Mouse (Mus musculus) heart, postnatal 0 days (tissue): ENCODE results near the gene Wars2. TPM values are rescaled to one million over a fixed set of nuclear protein-coding genes. Genes with fewer than 3 reads are reported as not detected.
A peak's percentile ranks its signal among the peaks of the same experiment; 100 is the strongest.

Experiments
- ATAC-seq: fragments of 200-750 bp; cut with Nextera tagmentation; 2 replicates; pipeline ENCODE4 v1.8.0; 2017; ENCODE audit warnings: low read depth, moderate number of reproducible peaks, moderate library complexity; ENCODE audit not compliant: insufficient read depth
- DNase-seq: peaks from one replicate; pipeline ENCODE4 v3.0.0-alpha.2; 2016; ENCODE audit warnings: low spot score
- H3K27ac ChIP-seq: fragments of 300-500 bp; sonication (generic); 2 replicates; pipeline ENCODE4 v1.5.1; 2014; ENCODE audit warnings: low read depth, mild to moderate bottlenecking
- H3K27me3 ChIP-seq: fragments of 300-500 bp; sonication (generic); 2 replicates; pipeline ENCODE4 v1.6.1; 2014; ENCODE audit warnings: low read length, mixed read lengths; ENCODE audit not compliant: control insufficient read depth, insufficient read depth
- H3K36me3 ChIP-seq: fragments of 300-500 bp; sonication (generic); replicated peaks from 2 replicates; pipeline ENCODE4 v1.6.1; 2014; ENCODE audit warnings: low read length, mixed read lengths; ENCODE audit not compliant: control insufficient read depth, insufficient read depth
- H3K4me1 ChIP-seq: fragments of 300-500 bp; sonication (generic); 2 replicates; pipeline ENCODE4 v1.6.1; 2014; ENCODE audit warnings: antibody characterized with exemption; ENCODE audit not compliant: control insufficient read depth, insufficient read depth
- H3K4me2 ChIP-seq: fragments of 300-500 bp; sonication (generic); 2 replicates; pipeline ENCODE4 v1.6.1; 2014; ENCODE audit warnings: low read depth, mild to moderate bottlenecking, low read length, moderate library complexity
- H3K4me3 ChIP-seq: fragments of 300-500 bp; sonication (generic); 2 replicates; pipeline ENCODE4 v1.5.1; 2014; ENCODE audit warnings: low read depth, low read length
- H3K9ac ChIP-seq: fragments of 300-500 bp; sonication (generic); replicated peaks from 2 replicates; pipeline ENCODE4 v1.6.1; 2014; ENCODE audit warnings: low read depth, low read length, mixed read lengths
- H3K9me3 ChIP-seq: fragments of 300-500 bp; sonication (generic); replicated peaks from 2 replicates; pipeline ENCODE4 v1.6.1; 2016; ENCODE audit warnings: low read length; ENCODE audit not compliant: control insufficient read depth
- CTCF ChIP-seq: IDR thresholded peaks from 2 replicates; pipeline ENCODE4 v1.5.1; 2016; ENCODE audit warnings: antibody characterized with exemption, control low read depth, low read depth
- EP300 ChIP-seq: IDR thresholded peaks from 2 replicates; pipeline ENCODE4 v1.6.1; 2016; ENCODE audit warnings: antibody characterized with exemption, low read depth
- WGBS: fragments of 180-500 bp; shearing (Covaris S2); extraction: QIAGEN DNeasy Blood & Tissue Kit; methylation state at CpG from one replicate; pipeline ENCODE4 v1.1.7; 2014; 5-methylcytosine and 5-hydroxymethylcytosine counted together
- polyA plus RNA-seq: library from polyadenylated mRNA; unstranded; fragments of >200 nt; fragmentation: Nextera tagmentation; extraction: Ambion mirVana; gene quantifications from 2 replicates; pipeline ENCODE4 v1.2.1, GENCODE M21; 2015
- total RNA-seq: library from RNA; depleted of rRNA; stranded (reverse); fragments of >200 nt; gene quantifications from 2 replicates; pipeline ENCODE4 v1.2.3, GENCODE M21; 2014; ENCODE audit warnings: low replicate concordance

Gene Wars2
- total and polyA plus RNA-seq, 2 experiments from 2014 or later = 6.0 to 6.5 TPM

DNA sequence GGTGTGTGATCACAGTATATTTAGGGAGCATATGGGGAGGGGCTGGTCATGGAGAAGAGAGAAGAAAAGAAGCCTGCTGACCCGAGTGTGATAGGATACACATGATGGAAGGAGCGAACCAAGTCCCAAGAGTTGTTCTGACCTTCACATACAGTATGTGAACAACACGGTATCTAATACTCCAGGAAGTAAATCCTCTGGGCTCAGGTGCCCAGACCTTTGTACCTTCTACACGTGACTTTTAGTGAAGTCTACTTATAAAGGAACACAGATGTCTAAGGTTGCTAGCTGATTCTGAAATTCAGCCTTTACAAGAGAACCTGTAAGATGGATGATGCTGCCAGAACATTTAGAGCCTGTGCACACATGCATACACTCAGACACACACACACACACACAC lies 15.4 kb downstream of the Wars2 start:
- Histone ChIP-seq H3K27me3 (no peaks in the 10 kb centered on the region), H3K9me3 (0 out of 2 replicates have a peak, but pooled peaks cover 6% of the 10 kb centered on the region), H3K4me1 (0 out of 2 replicates have a peak, but pooled peaks cover 5% of the 10 kb centered on the region), H3K36me3 (no peaks in the 10 kb centered on the region), H3K4me3 (no peak overlapping the region), H3K27ac (no peak overlapping the region), H3K4me2 (no peak overlapping the region), H3K9ac (no peak overlapping the region)
- no peak for ATAC-seq
- DNase-seq = no peak
- 91% methylated on average over 4 of the region's 4 CpGs for WGBS
- TF ChIP-seq CTCF = no peak

GRCm38 (mm10) chr3:99156987-99157386 lies 16.1 kb downstream of the Wars2 start:
- Histone ChIP-seq H3K27me3 (no peaks in the 10 kb centered on the region), H3K9me3 (0 out of 2 replicates have a peak, but pooled peaks cover 6% of the 10 kb centered on the region), H3K9ac (no peak overlapping the region), H3K4me1 (0 out of 2 replicates have a peak, but pooled peaks cover 5% of the 10 kb centered on the region), H3K4me2 (no peak overlapping the region), H3K36me3 (no peaks in the 10 kb centered on the region), H3K4me3 (no peak overlapping the region), H3K27ac (no peak overlapping the region)
- DNase-seq (no peak), ATAC-seq (no peak)
- WGBS = 55% methylated on average over 1 of the region's 1 CpGs
- no peak for TF ChIP-seq EP300
- TF ChIP-seq CTCF = no peak

GRCm38 (mm10) chr3:99157451-99158015 lies 16.7 kb downstream of the Wars2 start:
- H3K4me3 ChIP-seq = no peak overlapping the region
- H3K36me3 ChIP-seq = no peaks in the 10 kb centered on the region
- 20% methylated on average over 4 of the region's 4 CpGs for WGBS
- H3K27me3 ChIP-seq = no peaks in the 10 kb centered on the region
- 0 out of 2 replicates have a peak, but pooled peaks cover 6% of the 10 kb centered on the region for H3K9me3 ChIP-seq
- H3K4me2 ChIP-seq = no peak overlapping the region
- no peak for TF ChIP-seq CTCF
- TF ChIP-seq EP300 = no peak
- ATAC-seq = no peak
- no peak overlapping the region for H3K27ac ChIP-seq
- H3K9ac ChIP-seq = no peak overlapping the region
- 0 out of 2 replicates have a peak, but pooled peaks cover 5% of the 10 kb centered on the region for H3K4me1 ChIP-seq
- DNase-seq = no peak

- WGBS = 86% methylated on average over 3 of the region's 3 CpGs
- Histone ChIP-seq H3K36me3 (no peaks in the 10 kb centered on the region), H3K27me3 (no peaks in the 10 kb centered on the region), H3K9ac (no peak overlapping the region), H3K27ac (no peak overlapping the region), H3K4me1 (0 out of 2 replicates have a peak, but pooled peaks cover 5% of the 10 kb centered on the region), H3K9me3 (0 out of 2 replicates have a peak, but pooled peaks cover 6% of the 10 kb centered on the region), H3K4me3 (no peak overlapping the region), H3K4me2 (no peak overlapping the region)
- ATAC-seq = no peak
- no peak for TF ChIP-seq EP300
- no peak for DNase-seq
Observed at GRCm38 (mm10) chr3:99160016-99160415, 19.1 kb downstream of the Wars2 start.

GRCm38 (mm10) chr3:99162191-99162590 lies 21.3 kb downstream of the Wars2 start:
- no peak for DNase-seq
- Histone ChIP-seq H3K9me3 (0 out of 2 replicates have a peak, but pooled peaks cover 6% of the 10 kb centered on the region), H3K9ac (no peak overlapping the region), H3K27ac (no peak overlapping the region), H3K4me3 (no peak overlapping the region), H3K4me2 (no peak overlapping the region), H3K27me3 (no peaks in the 10 kb centered on the region), H3K36me3 (no peaks in the 10 kb centered on the region), H3K4me1 (0 out of 2 replicates have a peak, but pooled peaks cover 5% of the 10 kb centered on the region)
- TF ChIP-seq CTCF = no peak
- 81% methylated on average over 2 of the region's 2 CpGs for WGBS
- ATAC-seq = no peak

GRCm38 (mm10) chr3:99167734-99168133 lies 26.9 kb downstream of the Wars2 start:
- Histone ChIP-seq H3K4me1 (no peaks in the 10 kb centered on the region), H3K9ac (no peak overlapping the region), H3K27me3 (no peaks in the 10 kb centered on the region), H3K36me3 (no peaks in the 10 kb centered on the region), H3K4me3 (no peak overlapping the region), H3K4me2 (no peak overlapping the region), H3K9me3 (no peaks in the 10 kb centered on the region), H3K27ac (no peak overlapping the region)
- no peak for TF ChIP-seq EP300
- TF ChIP-seq CTCF = peak; percentile 18; the same call in 1 of the 2 replicates
- no peak for ATAC-seq
- 55% methylated on average over 4 of the region's 4 CpGs for whole genome bisulfite sequencing
- no peak for DNase-seq
